Mouse (Mus musculus): ENCODE data around the gene Psmb3. TPM values are rescaled to one million over a fixed set of nuclear protein-coding genes. Genes with fewer than 3 reads are reported as not detected.

Gene Psmb3
- 44.8 and 47.2 TPM in 2 replicates for polyA plus RNA-seq (2012)

DNA sequence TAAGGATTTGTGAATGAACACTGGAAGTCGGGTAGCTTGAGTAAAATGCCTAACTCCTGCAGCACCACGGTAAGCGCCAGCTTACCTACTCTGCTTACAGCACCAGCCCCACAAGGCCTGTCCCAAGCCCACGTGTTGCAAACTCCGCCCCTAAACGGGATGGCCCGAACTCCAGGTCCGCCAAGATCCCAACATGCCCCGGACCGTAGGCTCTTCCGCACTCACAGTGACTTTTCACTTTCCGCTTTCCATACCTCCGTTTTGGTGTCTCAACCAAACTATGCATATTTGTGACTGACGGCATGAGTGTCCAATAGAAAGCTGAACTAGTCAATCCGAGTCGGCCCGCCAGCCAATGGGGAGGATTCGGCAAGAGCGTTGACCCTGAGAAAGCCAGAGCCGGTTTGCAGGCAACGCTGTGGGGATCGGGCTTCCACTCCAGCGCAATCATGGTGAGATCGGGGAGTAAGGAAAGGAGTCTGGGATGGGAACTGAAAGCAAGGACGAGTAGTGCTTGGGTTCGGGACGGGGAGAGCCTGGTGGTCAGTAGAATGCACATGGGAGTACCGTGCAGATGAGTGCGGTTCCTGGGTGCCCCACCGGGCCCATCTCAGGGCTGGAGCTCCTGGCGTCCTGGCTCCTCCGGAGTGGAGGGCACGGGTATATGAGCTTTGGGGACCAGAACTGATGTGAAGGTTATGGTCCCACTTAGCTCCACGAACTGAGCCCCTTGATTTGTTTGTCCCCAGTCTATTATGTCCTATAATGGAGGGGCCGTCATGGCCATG, at the start of gene Psmb3:
Gene Psmb3 (plus strand): TSS at position 361 of the 788 bp plus-strand sequence.

DNA sequence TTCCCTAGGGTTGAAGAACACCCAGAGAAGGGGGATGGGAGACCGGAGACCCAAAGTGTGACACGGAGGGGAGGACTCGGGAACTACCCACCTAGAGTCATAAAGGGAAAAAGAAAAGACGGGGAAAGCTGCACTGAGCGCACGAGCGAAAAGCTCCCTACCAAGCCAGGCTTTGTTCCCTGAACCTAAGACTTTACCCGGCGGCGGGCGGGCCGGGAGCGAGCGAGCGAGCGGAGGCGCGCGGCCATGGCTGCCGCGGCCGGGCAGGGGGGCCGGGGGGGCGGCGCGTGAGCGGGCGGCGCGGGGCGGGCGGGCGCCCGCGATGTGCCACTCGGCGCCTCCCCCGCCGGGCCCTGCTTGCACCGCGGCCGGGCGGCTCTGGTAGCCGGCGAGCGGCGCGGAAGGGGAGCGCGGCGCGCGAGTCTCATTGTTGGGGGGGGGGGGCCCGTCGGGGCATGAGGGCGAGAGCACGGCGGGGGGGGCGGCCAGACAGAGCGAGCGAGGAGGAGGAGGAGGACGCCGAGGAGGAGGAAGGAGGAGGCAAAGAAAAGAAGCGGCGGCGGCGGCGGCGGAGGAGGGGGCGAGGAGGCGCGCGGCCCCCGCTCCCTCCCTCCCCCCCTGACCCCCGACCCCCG, 40.2 kb upstream of the Psmb3 start, which contains the start of gene Mllt6:
Gene Mllt6 (plus strand): TSS at position 522 of the 635 bp plus-strand sequence.

DNA sequence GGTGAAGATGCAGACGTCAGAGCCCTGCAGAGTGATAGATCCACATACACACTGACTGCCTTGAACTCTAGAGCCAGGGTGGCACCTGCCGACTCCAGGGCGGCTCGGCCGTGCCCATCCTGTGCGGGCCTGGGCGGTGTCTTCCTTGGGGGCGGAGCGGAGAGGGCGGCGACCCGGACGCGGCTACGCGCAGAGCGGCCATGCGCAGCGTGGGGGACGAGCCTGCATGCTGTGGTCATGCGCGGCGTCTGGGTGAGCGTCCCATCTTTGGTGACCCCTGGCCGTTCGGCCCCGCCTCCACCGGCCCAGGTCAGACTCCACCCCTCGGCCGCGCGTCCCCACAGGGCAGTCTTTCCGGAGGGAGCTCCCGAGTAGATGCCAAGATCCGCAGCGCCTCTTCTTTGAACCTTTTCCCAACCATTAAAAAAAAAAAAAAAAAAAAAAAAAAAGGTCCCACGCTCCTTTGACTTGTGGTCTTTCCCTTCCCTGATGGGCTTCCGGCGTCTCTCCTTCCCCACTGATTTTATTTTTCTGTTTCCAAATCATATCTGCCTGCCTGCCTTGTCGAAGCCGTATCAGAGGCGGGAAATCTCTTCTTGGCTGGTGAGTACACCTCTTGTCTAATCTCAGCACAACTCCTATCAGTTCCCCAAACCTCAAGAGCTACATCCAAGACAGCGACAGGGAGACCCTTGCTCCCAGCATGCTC, 17.4 kb upstream of the Psmb3 start, which contains the start of gene Cisd3:
Gene Cisd3 (plus strand): TSS at position 214 of the 709 bp plus-strand sequence.

DNA sequence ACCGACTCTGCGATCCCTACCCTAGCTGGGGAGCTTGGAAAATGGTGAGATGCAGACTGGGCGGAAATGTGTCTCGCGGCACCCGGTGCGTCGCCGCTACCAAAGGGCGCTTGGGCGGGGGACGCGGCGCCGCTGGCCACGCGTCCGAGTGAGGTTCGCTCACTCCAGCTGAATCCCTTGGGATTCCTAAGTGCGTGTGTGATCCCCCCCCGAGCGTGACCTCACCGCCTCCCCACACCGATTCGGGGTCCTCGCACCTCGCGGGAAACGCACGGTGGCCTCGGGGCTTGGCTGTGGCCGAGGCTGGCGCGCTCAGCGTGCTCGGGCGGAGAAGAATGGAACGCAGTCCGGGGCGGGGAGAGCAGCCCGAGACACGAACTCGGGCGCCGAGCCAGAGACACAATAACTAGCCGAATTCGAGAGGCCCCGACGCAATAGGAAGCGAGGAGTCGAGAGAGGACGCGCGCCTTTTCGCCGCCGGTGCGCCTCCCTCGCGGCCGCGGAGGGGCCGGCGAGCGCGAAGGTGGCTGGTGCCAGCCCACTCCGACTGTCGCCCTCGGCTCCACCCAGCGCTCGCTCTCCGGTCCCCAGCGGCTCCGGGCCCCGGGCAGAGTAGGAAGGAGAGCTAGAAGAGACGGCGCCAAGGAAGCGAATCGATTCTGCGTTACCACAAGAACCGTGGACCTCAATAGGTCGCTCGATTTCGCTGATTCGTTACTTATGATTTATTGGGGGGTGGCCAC, 3.0 kb upstream of the Psmb3 start, which contains the start of gene Pcgf2:
Gene Pcgf2 (minus strand): TSS at position 495 of the 743 bp plus-strand sequence.

DNA sequence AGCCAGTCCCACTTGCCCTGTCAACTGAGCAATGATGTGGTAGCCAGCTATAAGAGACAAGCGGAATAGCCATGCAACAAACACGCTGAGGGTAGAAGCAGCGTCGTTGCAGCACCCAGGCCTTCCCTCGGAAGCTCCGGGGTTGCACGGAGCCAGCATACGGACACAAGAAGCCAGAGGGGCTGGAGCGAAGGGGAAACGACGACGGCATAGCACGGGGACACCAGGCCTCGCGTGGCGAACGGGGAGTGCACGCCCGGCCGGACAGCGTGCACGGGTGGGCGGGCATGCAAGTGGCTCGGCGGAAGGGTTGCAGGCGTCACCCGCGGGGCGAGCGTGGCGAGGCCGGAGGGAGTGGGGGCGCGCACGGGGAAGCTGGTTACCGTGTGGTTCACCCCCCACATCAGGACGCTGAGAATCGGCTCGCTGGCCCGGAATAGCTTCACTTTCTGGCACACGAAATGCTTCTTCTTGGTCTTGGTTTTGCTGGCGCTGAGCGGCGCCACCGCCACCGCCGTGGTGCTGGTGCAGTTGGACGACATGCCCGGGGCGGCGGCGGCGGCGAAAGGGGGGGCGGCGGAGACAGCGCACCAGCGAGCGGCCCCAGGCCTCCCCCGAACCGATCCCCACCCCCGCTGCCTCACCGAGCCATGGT, 41.0 kb downstream of the Psmb3 start, which contains the start of gene Pip4k2b:
Gene Pip4k2b (minus strand): TSS at position 642 of the 655 bp plus-strand sequence.

Other genes with a start within 250 kb of the Psmb3 start
- gene 4933428G20Rik, start 203.1 kb upstream of the Psmb3 start, polyA plus RNA-seq (2012), result not detected in 2 replicates
- gene Srcin1, start 127.2 kb upstream of the Psmb3 start, polyA plus RNA-seq (2012), result 0.06 and 0.08 TPM in 2 replicates
- 70.9 and 85.9 TPM in 2 replicates for gene Epop, start 73.7 kb upstream of the Psmb3 start, polyA plus RNA-seq (2012)
- 23.3 and 35.3 TPM in 2 replicates for gene Mllt6, start 40.0 kb upstream of the Psmb3 start, polyA plus RNA-seq (2012)
- gene Cisd3, start 17.6 kb upstream of the Psmb3 start, polyA plus RNA-seq (2012), result 3.0 and 3.4 TPM in 2 replicates
- 40.8 and 63.4 TPM in 2 replicates for gene Pcgf2, start 2.9 kb upstream of the Psmb3 start, polyA plus RNA-seq (2012)
- 28.9 TPM in 2 replicates for gene Pip4k2b, start 41.3 kb downstream of the Psmb3 start, polyA plus RNA-seq (2012)
- gene Cwc25, start 63.2 kb downstream of the Psmb3 start, polyA plus RNA-seq (2012), result 15.8 and 22.4 TPM in 2 replicates
- not detected in 2 replicates for gene 1700001P01Rik, start 72.5 kb downstream of the Psmb3 start, polyA plus RNA-seq (2012)
- 286 and 333 TPM in 2 replicates for gene Rpl23, start 79.0 kb downstream of the Psmb3 start, polyA plus RNA-seq (2012)
- gene Lasp1, start 95.6 kb downstream of the Psmb3 start, polyA plus RNA-seq (2012), result 99.3 and 122 TPM in 2 replicates
- 0.35 and 0.42 TPM in 2 replicates for gene B230217C12Rik, start 137.4 kb downstream of the Psmb3 start, polyA plus RNA-seq (2012)
- gene Fbxo47, start 180.8 kb downstream of the Psmb3 start, polyA plus RNA-seq (2012), result not detected in 2 replicates

Data from megakaryocyte-erythroid progenitor cell, adult 5 weeks (primary cell).